Mouse (Mus musculus): ENCODE results near the gene Irgm1.

GRCm38 (mm10) chr11:48850240-48850639 lies 21.2 kb downstream of the Irgm1 start:
- TF ChIP-seq CTCF (IDR thresholded peaks at IDR 0.05; ENCODE audit: low read depth) (no peak), EP300 (IDR thresholded peaks at IDR 0.05; ENCODE audit: low read depth) (no peak)

Measured in liver, embryonic 14.5 days (tissue).